Mouse (Mus musculus) retina, postnatal 1 day (tissue): ENCODE results near the gene Hoxc8.

Experiments used
- DNase-seq: peaks from one replicate; pipeline ENCODE4 v3.0.0-alpha.2; 2012

Hoxc8 gene

DNA sequence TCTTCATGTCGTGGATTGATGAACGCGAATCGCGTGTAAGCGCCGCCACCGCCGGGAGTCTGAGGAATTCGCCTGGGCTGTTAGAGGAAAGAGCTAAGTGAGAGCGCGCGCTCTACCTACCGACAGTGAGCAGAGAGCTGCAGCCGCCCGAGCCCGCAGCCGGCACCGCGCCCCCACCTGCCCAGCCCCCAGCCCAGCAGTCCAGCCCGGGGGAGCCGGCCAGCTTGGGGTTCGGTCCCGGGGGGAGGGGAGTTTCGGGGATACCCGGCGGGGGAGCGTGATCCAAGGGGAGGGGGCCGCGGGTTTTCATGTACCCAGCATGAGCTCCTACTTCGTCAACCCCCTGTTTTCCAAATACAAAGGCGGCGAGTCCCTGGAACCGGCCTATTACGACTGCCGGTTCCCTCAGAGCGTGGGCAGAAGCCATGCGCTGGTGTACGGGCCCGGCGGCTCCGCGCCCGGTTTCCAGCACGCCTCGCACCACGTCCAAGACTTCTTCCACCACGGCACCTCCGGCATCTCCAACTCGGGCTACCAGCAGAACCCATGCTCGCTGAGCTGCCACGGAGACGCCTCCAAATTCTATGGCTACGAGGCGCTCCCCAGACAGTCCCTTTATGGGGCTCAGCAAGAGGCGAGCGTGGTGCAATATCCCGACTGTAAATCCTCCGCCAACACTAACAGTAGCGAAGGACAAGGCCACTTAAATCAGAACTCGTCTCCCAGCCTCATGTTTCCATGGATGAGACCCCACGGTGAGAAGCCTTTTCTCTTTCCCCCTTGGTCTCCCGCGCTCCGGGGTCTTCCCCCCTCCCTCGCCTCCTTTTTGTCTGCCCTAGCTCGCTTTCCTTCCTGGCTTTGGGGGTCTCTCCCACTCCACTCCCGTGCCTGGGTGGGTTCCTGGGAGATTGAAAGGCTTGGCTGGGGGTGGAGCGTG is at the start of gene Hoxc8:
Gene Hoxc8, plus strand, starts transcription at position 147 of the 937 bp plus-strand sequence.
- DNase-seq, result no peak

DNA sequence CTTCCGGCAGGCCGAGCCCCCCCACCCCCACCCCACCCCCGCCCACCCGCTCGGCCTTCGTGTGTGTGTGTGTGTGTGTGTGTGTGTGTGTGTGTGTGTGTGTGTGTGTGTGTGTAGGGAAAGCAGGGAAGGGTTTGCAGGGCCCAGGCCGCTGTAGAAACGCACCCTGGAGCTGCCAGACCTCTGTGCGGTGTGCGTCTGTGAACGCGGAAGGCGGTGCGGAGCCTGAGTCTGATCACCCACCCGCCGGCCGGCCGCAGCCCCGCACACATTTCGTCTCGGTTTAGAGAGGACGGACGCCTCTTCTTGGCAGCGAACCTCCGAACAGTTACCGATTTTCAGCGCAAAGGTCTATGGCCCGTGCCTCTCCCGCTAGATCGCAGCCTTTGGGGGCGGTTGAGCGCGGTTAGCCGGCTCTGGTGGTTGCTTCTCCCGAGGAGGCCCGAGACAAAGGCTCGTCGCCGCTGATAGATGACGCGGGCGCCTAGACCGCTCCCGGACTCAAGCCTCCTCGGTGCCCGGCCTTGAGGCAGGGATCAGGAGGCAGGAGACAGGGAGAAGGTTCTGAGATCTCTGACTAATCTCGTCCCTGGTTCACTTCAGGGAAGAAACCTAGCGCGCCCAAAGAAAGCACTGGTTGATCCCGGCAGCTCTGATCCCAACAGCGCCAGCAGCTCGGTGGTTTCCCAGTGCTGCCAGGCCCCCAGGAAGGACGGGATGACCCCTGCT is 47.5 kb upstream of the Hoxc8 start:
- peak; percentile 59 for DNase-seq

DNA sequence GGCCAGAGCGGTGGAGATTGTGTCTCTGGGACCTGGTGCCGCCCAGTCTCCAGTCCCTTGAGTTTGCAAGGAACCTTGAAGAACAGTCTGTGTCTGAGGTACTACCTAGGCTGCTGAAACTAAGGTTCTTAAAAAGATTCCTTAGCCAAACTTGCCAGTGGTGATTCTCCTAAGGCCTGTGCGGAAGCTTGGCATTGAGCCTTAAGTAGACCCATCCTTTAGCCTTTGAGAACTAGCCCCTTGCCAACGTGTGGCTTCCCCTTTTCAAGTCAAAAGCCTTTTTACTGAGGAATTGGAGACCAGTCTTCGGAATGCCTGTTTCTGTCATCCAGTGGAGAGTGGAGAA is 47.0 kb upstream of the Hoxc8 start:
- DNase-seq, result no peak

DNA sequence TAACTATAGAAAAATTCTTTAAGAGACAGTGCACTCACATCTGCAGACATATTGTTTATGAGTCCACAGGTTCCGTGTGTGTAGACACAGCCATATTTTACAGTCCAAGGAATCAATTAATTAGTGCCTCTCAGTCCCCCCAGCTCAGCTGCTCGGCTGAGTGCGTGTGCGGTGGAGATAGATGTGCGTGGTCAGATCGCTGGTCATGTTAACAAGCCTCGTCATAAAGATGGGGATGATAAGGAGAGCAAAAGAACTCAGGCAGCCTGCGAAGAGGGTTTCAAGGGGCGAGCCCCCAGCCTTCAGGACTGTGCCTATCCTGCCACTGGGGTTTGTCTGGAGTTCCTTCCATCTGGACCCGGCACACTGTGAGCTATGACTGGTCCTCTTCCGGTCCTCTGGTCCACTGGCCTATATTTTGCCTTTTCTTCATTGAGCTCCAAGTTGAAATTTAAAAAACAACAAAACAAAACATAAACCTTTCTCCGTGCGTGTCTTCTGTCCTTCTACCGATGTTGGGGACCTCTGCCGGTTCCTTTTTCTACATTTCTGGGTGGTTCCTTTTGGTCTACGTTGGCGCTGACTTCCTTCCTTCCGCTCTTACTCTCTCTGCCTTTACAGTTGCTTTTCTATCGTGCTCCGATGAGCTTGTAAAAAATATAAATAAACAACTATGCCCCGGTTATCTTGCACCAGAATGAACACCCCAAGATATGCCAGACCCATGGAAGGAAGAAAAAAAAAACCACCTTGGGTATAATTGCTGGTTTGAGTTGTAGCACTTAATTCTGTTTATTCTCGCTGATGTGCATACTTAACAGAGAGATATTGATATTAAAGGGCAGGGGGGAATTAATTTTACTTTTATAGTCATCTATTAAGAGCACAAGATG is 45.0 kb upstream of the Hoxc8 start:
- no peak for DNase-seq

DNA sequence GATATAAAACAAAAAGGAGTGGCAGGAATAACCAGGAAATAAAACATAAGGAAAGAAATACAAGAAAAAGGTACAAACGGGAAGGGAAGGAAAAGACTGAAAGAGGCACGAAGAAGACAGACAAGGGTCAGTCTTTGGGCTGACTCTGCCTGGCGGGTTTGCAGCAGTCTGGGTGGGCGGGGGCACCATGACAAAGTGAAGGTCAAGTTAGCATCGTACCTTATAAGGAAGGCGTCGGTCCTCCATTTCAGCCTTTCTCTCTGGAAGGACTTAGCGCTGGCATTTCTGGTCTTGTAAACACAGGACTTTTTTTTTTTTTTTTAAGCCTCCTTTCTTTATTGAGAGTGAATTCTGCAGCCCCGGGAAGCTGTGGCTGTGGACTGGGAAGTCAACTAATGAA is 43.1 kb upstream of the Hoxc8 start:
- no peak for DNase-seq

DNA sequence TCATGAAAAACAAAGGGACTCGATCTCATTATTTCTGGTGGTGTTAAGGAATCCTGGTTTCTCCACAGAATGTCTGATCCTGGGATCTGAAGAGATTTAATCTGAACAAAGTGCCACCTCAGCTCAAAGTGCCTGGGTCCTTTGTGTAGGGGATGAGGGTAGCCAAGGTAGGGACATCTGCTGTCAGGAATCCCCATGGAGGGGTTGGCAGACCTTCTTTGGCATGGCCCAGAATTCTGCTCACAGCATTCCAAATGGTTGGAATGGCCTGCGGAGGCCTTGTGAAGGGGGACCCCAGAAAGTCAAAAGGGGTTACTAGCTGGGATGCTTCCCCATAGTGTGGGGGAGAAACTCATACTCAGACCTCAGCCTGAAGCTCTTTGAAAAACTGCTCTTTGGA is 41.6 kb upstream of the Hoxc8 start:
- DNase-seq, result no peak

DNA sequence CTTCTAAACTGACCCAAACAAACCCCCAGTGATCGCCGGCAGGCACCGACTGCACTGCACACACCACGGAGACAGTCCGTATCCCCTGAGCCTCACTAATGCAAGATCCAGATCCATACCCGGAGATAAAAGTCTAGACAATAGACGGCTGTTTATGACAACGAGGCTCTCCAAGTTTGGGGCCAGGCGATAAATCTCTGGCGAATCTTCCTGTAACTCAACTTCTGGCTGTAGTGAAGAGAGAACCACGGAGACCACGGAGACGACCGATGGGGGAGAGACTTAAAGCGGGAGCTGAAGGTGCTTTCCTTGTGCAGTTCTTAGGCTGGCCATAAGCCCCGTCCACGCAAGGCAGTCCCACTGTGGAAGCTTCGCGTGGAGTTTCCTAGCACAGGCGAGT is 40.7 kb upstream of the Hoxc8 start:
- no peak for DNase-seq

DNA sequence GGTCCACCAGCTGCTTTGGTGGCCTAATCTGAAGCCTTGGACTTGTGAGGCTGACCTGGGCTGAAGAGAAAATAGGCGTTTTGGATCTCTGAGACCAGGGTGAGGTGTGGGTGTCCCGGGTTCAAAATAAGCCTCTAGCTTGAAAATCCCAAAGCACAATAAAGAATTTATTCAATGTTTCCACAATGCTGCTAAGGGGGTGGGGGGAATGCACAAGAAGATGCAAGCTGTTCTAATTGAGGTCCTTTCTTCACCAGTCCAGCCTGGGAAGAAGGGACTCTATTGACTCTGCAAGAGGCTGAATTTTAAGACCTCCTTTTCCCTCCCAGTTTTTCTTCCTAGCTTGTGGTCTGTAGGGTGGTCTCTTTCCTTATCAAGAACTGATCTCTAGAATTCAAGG is 39.5 kb upstream of the Hoxc8 start:
- no peak for DNase-seq

DNA sequence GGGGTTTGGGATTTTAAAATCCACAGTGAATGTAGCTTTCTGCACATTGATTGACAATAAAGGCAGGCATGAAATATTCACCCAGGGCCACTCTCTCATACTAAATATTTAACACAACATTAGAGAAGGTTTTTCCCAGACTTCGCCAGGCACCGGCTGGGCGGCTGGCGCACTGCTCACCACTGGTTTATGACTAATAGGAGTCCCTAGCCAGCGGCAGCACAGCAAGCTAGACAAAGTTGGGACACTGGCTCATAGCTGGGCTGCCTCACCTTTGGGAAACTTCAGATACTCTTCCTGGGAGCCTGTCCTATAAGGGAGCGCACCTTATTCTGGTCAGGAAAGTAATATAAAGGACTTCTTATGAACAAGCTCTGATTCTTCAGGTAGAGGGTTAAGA is 36.8 kb upstream of the Hoxc8 start:
- no peak for DNase-seq

DNA sequence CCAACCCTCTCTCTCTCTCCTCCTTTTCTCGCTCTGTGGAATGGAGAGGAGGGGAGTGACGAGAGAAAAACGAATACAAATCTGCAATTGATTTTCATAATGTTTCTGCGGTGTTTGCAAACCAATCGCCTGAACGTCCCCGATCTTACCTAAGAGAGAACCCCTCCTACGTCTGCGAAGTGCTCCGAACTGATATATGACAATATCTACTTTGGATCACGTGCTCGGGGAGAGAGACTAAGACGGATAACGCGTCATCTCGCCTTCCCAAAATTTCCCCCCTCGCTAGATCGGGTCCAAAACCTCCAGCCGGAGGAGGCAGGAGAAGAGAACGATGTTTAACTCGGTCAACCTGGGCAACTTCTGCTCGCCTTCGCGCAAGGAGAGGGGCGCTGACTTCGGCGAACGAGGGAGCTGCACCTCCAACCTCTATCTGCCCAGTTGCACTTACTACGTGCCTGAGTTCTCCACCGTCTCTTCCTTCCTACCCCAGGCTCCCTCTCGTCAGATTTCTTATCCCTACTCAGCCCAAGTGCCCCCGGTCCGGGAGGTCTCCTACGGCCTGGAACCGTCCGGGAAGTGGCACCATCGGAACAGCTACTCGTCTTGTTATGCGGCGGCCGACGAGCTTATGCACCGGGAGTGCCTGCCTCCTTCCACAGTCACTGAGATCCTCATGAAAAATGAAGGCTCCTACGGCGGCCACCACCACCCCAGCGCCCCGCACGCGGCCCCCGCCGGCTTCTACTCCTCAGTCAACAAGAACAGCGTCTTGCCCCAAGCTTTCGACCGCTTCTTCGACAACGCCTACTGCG is 36.0 kb upstream of the Hoxc8 start, which contains the start of gene Hoxc11:
Gene Hoxc11, plus strand, starts transcription at position 236 of the 815 bp plus-strand sequence.
- no peak for DNase-seq

DNA sequence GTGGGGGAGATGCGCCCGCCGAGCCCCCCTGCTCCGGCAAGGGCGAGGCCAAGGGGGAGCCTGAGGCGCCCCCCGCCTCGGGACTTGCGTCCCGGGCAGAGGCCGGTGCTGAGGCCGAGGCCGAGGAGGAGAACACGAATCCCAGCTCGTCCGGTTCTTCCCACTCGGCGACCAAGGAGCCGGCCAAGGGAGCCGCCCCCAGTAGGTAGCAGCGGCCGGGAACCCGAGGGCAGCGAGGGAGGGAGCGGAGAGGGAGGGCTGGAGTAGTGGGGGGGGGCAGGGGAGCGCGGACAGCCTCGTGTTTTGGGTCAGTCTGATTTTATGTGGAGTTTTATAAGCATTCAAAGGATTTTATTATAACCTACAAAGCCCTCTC is 35.4 kb upstream of the Hoxc8 start:
- no peak for DNase-seq

DNA sequence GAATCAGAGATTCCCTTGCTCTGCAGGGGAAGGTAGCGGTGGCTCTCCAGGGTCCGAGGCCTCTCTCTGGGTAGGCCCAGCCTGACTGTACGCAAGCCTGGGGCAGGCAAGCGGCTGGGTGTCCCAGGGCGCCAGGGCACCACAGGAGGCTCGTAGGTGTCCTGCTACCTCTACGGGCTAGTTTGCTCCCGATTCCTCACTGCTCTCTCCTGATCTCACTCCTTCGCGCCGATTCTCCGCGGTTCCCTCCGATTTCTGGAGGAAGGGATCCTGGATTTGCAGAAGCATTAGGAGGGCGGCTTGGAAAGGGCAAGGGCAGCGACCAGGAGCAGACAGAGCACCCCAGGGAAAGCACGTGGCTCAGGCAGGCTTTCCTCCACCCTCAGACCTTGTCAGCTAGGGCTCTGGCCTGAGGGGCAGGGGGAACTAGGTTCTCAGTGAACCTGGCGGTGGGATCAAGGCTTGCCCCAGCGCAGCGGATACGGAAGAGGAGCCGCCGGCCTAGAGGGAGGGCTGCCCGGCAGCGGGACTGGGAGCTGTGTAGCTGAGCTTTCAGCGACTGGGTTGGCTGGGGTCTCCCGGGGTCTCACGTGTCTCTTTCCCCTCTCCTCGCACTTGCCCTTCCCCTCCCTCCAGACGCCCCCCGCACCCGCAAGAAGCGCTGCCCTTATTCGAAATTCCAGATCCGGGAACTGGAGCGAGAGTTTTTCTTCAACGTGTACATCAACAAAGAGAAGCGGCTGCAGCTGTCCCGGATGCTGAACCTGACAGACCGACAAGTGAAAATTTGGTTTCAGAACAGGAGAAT is 34.4 kb upstream of the Hoxc8 start:
- no peak for DNase-seq

DNA sequence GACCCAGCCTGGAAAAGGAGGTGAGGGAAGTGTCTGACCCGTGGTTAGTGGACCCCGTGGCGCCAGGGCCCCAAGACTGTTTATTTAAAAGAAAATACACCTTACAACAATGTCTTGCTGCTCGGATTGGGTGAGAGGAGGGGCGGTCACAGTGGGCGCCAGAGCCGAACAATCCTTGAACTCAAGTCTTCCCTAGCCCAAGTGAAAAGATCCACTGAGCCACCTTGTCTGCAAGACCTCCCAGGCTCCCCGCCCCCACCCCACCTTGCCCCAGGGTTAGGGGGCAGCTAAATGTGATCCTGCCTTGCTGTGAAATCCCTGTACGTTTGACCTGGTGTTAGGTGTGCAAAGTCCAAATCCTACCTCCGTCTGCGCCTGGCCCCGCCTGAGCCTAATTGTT is 33.5 kb upstream of the Hoxc8 start:
- no peak for DNase-seq

DNA sequence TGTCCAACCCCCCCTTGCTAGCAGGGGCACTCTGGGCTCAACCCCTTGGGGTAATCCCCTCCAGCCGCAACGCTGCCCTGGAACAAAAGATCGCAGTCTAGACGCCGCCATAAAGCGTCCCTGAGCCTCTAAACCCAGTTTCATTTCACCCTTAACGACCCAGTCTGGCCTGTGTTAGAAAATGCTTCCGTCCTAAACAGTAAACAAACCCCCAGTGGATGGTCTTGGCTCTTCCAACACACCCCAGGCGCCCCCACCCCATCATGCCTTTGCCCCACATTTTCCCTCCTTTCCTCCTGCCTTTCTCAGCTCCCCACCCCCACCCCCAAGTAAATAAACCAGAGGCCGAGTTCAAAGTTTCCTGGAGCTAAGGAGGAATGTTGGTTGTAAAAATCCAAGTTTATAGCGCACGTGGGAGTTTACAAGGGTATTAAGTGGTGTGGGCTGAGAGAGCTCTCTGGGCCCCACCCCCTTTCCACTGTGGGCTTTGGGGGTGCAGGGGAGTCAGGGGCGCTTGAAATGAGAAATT is 30.7 kb upstream of the Hoxc8 start:
- DNase-seq, result peak; percentile 32

DNA sequence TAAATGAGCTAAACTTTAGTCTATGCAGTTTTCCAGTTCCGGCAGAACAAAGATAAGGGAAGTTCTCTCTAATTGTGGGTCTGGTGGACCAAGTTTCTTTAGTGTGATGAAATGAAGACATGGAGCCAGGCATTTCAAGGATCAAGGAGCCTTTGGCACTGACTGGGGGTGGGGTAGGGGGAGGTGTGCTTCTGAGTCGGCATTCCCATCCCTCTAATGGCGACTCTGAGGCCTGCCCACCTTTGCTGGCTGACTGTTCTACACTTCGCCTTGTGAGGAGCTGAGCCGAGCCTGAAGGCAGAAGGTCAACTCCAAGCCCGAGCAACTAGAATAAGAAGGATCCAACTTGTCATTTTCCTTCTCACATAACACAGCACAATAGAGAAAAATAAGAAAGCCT is 28.7 kb upstream of the Hoxc8 start:
- DNase-seq, result no peak

DNA sequence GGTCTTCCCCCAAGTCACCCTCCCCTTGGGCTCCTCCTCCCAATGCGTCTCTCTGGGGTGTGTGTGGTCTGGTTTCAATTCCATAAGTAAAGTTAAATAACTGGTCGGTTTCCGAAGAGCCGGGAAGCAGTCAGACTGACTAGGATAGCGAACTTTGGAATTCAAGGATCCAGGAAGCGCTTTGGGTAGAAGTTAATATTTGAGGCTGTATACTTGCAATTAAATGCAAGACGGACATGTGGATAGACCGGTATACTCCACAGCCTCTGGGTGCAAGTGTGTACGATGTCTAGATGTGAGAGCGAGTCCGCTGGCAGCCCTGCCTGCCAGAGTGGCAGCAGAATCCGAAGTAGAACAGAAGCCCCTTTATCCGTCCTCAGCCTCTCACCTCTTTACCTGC is 27.9 kb upstream of the Hoxc8 start:
- peak; percentile 38 for DNase-seq

DNA sequence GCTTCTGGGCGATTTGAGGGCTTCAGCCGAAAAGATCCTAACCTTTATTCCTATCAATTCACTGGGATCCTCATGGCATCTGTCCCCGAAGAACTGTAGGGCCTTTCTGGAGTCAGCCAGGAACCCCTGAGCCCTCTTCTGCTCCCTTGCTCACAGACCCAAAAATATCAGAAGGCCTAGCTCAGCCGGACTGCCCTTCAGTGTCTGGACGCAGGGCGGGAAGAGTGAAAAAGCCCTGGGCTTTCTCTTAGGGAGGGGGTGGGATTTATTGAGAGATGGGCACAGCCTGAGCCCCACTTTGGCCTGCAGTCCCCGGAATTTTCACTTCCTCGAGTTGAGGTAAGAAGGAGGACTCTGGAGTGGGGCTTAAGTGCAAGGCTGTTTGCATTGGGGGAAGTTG is 27.1 kb upstream of the Hoxc8 start:
- no peak for DNase-seq

DNA sequence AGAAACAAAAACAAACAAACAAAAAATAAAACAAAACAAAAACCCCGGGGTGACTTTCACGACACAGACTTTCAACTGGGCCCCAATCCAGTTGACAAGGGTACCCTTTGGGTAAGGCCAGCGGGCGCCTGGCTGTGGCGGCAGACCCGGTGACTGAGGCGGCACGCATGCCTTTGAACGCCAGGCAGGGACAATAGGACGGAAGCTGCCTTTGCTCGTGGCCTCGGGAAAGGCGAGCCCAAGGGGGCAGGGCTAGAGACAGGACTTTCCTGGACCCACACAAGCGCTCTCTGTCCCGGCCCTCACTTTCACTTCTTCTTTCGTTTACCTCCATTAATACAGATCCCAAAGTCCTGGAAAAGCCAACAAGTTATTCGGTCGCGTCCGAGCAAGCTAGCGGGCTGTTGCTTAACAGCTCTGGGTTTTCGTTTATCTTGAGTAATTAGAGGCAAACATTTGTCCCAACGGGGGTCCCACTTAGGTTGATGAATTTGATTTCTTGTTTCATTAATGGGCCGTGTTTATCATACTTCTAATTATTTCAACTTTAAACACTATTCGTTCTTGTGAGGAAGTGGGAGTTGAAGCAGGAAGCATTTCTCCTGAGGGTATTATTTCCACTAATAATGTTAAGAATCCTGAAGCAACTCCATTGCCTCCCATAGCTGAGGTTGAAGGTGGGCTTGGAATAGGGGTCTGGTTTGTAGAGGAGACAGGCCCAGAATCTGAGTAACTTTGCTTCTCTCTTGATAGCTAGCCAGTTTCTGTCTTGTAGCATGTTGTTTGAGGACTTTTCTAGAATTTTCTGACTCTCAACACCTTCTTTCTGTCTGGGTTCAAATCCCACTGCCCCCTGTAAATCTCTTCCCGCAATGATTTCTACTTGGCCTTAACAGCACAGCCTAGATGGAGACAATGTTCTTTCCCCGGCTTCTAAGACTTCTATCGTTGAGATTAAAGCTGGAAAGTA is 26.5 kb upstream of the Hoxc8 start:
- peak; percentile 61 for DNase-seq

DNA sequence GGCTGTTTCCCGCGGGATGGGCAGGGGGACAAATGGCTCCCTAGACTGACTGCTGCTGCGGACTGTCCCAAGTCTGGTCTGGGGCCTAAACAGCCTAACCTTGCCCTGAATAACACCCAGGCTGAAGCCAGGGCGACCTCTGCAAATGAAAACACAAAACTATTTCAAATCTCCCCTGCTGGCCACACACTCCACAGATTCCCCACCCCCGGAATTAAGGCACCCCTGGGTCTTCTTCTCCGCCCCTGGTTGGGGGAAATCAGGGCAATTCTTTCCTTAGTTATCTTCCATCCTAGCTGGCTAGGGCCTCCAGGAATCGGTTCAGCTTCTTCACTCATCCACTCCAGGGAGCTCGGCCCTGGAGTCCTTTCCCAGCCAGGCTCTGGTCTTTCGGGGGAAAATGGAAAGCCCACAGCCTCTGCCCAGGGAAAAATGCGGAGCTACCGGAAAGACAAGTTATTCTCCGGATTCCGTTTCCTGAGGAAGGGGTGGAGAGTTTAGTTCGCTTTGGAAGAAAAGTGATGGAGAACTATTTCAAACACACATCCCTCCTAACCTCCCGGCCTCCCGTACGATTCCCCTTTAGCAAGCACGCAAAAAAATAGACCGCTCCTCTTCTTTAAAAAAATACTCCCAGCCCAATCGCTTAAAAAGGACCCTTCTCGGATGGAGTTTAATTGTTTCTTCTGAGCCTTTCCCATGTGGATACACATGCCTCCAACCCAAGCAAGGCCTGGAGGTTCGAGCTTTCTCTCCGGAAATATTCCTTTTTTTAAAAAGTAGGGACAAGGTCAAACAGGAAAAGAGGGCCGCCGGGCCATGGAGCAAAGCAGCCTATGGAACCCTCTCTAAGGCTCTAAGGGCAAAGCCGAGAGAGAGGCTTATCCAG is 25.2 kb upstream of the Hoxc8 start:
- no peak for DNase-seq
